Mouse (Mus musculus) brown adipose tissue, adult 24 weeks (tissue): ENCODE data around the gene Cdkal1. TPM values are rescaled to one million over a fixed set of nuclear protein-coding genes. Genes with fewer than 3 reads are reported as not detected.

Source experiments
- H3K27ac ChIP-seq: fragments of 200-500 bp; replicated peaks from 2 replicates; pipeline ENCODE4 v1.5.1; 2012; ENCODE audit warnings: low read depth, mild to moderate bottlenecking, low read length
- H3K4me1 ChIP-seq: fragments of 200-500 bp; 2 replicates; pipeline ENCODE4 v1.6.1; 2012; ENCODE audit warnings: low read length, mixed read lengths; ENCODE audit not compliant: control insufficient read depth, insufficient read depth, insufficient read length
- H3K4me3 ChIP-seq: fragments of 200-500 bp; 2 replicates; pipeline ENCODE4 v1.5.1; 2012; ENCODE audit warnings: low read depth, mild to moderate bottlenecking, low read length, moderate library complexity; ENCODE audit not compliant: insufficient read depth
- polyA plus RNA-seq: library from polyadenylated mRNA; stranded (reverse); fragments of >200 nt; gene quantifications from 2 replicates; pipeline ENCODE4 v1.2.4, GENCODE M21; 2012; ENCODE audit not compliant: missing spikeins, insufficient read depth, insufficient read length

Cdkal1 gene
- polyA plus RNA-seq, 1 experiment, result 9.5 TPM

DNA sequence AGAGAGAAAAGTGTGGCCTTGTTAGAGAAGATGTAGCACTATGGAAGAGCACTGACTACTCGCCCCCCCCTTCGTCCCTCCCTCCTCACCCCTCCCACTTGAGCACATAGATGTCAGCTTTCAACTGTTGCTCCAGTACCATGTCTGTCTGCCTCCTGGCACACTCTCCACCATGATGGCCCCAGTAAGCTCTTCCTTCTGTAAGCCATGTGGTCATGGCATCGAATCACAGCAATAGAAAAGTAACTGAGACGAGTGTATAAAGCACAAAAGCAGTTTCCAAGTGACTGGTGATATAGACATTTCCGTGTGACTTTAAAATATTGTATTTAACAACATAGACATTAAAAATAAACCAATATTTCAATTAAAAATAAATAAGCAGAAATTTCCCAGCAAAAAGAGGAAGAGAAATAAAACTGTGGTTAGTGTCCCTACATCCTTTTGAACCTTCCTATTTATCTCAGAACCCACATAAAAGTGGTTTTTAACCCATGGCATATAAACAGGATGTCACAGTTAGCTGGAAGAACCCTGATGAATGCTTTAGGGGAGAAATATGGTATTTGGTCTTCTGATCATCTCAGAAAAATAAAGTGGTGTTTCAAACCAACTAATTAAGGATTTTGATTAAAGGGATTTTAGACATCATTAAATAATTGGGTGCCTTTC lies 129.2 kb downstream of the Cdkal1 start:
- H3K4me1 ChIP-seq, result no peaks in the 10 kb centered on the region
- H3K27ac ChIP-seq, result no peak overlapping the region
- no peak overlapping the region for H3K4me3 ChIP-seq

DNA sequence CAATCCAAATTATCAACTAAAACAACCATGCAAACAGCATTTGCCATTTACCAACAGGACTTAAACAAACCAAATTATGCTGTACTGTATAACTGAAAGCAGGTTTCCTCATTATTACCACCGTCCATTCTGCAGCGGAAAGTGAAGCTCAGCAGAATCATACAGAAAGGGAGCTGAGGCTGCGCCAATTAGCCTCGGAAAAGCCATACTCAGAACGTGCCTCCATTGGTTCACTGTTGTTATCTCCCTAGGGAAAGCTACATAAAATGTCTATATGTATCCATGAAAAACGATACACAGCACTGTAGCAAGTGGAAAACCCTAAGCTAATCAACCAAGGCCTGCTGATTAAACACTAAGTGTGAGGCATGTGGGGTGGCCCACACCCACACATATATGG lies 130.6 kb downstream of the Cdkal1 start:
- no peak overlapping the region for H3K4me3 ChIP-seq
- H3K4me1 ChIP-seq, result no peaks in the 10 kb centered on the region

DNA sequence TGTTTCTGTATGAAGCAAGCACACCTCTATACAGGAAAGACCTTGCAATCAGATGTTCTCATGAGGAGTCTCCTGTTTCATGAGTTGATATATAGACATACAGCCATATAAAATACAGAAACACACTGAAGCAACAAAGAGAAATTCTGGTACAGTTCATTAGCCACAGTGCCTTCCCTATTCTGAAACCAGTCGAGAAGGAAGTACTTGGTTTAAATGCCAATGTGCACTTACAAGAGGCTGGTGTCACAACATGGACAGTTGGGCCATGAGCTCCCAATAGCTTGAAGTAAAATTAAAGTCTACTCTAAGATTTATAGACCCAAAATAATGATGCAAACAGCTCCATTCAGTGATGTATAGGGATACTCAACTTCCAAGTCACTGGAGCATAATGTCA lies 132.3 kb downstream of the Cdkal1 start:
- Histone ChIP-seq H3K4me3 (no peak overlapping the region), H3K27ac (no peak overlapping the region), H3K4me1 (no peaks in the 10 kb centered on the region)

More for the DNA sequence above, 130.6 kb downstream of the Cdkal1 start:
- H3K27ac ChIP-seq, result no peak overlapping the region

DNA sequence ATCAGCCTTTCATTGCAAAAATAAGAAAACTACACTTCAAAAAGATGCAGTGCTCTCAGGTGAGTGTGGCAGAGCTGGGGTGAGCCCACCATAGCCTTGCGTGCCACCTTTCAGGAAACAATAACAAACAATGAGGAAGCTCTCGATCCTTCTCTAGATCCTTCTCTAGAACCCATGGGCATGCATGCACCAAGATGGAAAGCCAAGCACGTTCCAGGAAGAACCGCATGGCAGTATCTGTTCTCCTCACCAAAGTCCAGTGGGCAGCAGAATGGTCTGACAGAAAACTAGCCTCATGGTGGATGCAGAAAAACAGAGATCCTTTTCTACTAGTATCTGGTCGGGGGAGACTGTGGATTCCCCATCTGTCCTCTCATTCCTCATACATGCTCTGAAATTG lies 134.3 kb downstream of the Cdkal1 start:
- H3K4me1 ChIP-seq, result no peaks in the 10 kb centered on the region
- H3K27ac ChIP-seq, result no peak overlapping the region
- no peak overlapping the region for H3K4me3 ChIP-seq

DNA sequence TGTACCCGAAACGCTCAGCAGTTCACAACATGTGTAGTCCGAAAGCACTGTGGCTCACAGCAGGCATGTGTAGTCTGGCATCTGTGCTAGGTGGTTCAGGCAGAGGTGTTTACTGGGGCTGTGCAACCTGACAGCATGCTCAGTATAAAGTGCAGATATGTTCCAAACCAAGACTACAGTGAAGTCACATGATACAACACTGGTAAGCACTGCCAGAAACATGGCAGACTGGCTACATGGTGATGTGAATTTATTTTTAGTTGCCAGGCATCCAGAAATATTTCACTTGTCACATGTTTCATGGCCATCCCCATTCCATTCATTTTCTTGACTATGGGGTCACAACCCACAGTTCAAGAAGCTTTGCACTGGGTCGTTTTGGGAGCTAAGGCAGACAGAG lies 138.9 kb downstream of the Cdkal1 start:
- Histone ChIP-seq H3K4me1 (no peaks in the 10 kb centered on the region; the same call in 1 of the 2 replicates), H3K27ac (no peak overlapping the region), H3K4me3 (no peak overlapping the region)

DNA sequence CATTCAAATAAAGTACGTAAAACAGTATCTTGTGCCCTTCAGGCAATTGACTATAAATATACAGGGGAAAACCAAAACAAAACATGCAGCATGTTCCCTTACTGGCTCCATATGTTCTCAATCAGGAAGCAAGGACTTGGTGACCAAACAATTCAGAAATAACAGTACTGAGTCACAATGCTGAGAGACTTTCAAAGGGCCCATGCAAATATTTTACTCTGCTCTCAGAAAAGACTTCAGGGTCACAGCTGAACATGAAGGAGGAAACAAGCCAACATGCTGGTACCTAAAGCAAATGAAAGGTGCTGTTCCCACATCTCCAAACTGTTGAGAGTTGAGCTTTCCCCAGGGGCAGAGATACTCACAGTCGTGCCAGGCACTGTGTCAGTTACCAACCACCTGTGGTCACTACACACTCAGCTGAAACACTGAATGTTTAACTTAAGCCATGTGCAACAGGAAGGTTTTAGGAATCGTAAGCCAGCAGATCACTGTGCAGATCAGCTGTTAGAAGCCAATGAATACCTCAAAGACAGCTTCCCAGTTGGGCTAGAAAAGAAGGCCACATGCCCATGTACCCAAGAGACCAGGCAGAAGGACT lies 140.1 kb downstream of the Cdkal1 start:
- Histone ChIP-seq H3K4me3 (no peak overlapping the region), H3K27ac (no peak overlapping the region), H3K4me1 (peaks cover 2% of the 10 kb centered on the region; the same call in 1 of the 2 replicates)

DNA sequence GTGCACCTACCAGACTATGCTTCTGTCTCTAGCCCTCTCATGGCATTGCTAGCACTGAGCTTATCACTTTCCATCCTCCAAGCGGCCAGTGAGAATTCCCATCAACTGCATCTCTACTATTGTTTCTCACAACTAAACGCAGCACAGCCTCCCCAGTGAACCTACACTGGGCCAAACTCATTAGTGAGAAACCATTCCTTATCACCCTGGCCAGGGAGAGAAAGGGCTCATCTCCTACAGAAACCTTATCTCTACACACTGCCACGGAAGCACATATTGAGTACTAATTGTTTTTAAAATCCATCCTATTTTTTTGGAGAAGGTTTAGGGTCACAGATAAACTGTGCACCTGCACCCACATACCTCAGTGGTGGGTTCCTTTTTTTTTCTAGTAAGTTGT lies 147.9 kb downstream of the Cdkal1 start:
- H3K4me3 ChIP-seq, result no peak overlapping the region
- H3K4me1 ChIP-seq, result peaks cover 4% of the 10 kb centered on the region; the same call in 1 of the 2 replicates
- H3K27ac ChIP-seq, result no peak overlapping the region

DNA sequence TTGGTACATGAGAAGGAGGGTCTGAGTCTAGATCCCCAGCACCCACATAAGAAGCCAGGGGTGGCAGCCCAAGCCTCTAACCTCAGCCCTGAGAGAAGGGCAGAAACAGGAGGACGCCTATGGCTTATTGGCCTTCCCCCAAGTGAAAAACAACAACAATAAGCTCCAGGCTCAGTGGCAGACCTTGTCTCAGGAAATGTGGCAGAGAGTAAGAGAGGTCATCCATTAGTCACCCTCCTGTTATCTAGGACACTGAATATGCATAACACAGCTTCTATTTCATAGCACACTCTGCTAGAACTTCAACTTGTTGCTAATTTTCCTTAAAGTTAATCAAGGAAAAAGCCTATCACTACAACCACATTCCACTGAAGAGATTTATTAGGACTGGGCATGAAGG lies 154.1 kb downstream of the Cdkal1 start:
- no peak overlapping the region for H3K27ac ChIP-seq
- H3K4me3 ChIP-seq, result no peak overlapping the region
- peaks cover 4% of the 10 kb centered on the region; the same call in 1 of the 2 replicates for H3K4me1 ChIP-seq

DNA sequence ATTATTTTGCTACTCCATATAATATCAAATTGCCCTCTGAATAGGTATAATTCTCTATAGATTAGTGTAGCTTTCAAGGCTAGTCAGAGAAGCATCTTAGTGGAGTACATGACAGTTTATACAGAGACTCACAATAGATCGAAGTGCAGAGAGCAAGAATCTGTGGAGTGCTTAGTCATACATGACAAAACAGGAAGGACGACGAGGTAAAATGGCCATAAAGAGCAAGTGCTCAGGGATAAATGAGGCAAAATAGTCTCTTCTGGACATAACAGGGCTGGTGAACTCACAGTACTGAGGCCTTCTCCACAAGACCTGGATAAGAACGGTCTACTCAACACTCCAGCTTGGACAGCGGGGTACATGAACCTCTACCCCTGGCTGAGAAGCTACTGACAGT lies 155.6 kb downstream of the Cdkal1 start:
- peaks cover 4% of the 10 kb centered on the region; the same call in 1 of the 2 replicates for H3K4me1 ChIP-seq
- H3K4me3 ChIP-seq, result no peak overlapping the region
- H3K27ac ChIP-seq, result no peak overlapping the region

DNA sequence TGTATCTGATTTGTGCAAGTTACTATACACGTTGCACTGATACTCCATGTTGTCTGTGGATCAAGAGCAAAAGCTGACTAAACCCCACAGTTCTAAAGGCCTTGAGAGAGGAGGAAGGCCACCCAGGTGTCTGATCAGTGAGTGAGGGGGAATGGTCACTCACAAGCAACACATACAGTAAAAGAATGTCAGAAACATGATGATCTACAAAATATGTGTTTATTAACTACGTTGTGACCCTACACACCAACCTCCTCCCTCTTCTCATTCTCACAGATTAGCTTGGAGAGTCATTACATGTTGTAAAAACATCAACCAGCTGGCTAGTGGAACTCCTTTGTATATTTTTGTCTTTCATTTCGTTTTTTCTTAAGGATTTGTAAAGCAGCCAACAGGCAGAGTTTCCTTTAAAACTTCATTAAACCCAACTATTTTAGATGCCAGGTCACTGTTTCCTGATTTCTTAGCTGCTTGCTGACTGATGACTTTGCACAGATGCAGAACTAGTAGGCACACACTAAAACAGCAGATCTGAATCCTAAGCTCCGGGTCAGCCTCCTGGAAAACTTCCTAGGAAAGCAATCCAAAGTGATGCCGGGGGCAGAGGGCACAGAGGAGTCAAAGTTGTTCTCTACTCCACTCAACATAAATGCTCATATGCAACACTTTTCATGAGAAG lies 157.0 kb downstream of the Cdkal1 start:
- Histone ChIP-seq H3K27ac (no peak overlapping the region), H3K4me1 (peaks cover 4% of the 10 kb centered on the region; the same call in 1 of the 2 replicates), H3K4me3 (no peak overlapping the region)

DNA sequence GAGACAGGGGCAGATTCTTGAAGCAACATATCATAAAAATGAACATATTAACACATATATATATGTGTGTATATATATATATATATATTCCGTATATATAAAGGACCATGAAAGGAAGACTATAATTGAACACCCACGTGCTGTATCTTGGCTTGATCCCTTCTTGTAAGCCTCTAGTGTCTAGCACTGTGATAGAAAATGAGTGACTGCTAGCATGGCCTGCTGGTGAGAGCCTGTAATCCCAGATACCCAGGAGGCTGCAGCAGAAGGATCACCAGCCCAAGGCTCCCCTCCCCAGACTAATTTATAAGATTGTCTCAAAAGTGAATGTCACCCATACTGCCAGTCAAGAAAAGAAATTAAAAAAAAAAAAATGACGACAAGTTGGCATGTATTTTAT lies 158.2 kb downstream of the Cdkal1 start:
- no peak overlapping the region for H3K27ac ChIP-seq

DNA sequence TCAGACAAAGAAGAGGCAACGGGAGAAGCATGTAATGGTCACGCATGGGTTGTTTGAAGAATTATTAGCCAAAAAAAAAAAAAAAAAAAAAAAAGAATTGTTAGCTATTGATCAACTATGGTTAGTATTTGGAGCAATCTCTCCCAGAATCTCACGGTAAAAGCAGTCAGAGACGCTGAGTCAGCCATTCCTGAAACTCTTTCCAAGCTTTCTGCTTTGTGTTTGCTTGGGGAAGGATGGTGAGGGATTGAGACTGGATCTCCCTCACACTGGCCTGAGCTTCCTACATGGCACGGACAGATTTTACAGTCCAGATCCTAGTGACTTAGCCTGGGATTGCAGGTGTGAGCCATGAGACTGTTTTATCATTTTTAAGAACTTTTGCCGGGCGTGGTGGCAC lies 164.7 kb downstream of the Cdkal1 start:
- no peak overlapping the region for H3K4me3 ChIP-seq
- H3K4me1 ChIP-seq, result no peaks in the 10 kb centered on the region
- no peak overlapping the region for H3K27ac ChIP-seq

More for the DNA sequence above, 158.2 kb downstream of the Cdkal1 start:
- peaks cover 4% of the 10 kb centered on the region; the same call in 1 of the 2 replicates for H3K4me1 ChIP-seq
- H3K4me3 ChIP-seq, result no peak overlapping the region

DNA sequence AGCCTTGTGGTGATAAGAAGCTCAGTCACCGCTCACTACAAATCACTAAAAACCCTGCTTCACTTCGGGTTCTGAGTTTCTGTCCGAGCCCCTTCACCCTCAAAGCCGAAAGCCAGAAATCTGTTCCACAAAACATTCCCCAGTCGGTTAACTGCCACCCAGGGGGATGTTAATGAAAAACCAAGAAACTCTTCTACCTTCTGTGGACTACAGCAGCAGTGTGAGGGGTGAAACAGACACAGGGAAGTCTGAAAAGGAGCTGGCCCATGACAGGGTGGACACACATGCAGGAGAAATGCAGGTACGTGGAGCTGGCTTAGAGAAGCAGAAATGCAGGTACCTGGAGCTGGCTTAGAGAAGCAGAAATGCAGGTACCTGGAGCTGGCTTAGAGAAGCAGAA lies 166.6 kb downstream of the Cdkal1 start:
- H3K4me3 ChIP-seq, result no peak overlapping the region
- no peak overlapping the region for H3K27ac ChIP-seq
- H3K4me1 ChIP-seq, result no peaks in the 10 kb centered on the region

DNA sequence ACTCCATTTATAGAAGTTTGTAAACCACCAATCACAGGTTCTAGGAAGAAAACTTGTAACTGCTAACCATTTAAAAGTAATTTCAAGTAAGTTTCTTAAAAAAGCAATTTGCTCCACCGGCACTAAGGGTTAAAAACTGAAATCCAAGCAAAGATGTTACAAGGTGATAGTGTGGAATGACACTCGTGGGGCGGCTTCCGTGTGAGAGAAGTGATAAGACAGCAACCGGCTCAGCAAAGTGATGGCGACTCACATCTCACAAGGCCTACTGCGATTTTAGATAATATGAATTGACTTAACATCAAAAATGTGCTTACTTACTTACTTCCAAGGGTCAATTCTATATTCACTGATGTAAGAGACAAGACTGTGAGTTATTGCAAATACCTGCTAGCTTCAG lies 167.6 kb downstream of the Cdkal1 start:
- Histone ChIP-seq H3K4me1 (no peaks in the 10 kb centered on the region), H3K27ac (no peak overlapping the region), H3K4me3 (no peak overlapping the region)

DNA sequence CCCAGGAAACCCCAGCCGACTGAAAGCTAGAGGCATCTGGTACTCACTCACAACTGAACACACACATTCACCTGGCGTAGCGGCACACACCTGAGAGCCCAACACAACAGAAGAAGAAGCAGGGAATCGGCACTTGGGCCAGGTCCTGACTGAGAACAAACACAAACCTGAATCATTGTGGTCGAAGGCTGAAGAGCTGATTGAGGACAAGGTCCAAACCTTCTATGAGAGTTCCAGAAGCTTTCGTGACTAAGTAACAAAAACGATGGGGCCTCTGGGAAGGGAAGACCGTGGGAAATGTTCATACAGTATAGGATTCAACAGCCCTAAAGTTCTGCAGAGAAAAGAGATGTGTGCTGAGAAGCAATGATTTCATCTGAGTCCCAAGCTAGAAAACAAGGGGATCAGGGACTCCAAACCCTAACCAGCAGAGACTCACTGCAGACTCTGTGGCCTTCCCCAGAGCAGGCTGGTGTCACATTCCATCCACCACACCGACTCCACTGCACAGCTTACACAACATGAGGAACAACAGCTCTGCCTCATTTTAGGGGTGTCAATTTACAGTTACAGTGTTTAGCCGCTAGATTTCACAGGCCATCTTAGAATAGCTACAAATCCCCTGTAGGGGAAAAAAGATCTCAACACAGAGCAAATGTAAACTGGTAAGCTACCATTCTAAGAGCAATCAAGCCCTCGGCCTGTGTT lies 175.8 kb downstream of the Cdkal1 start:
- Histone ChIP-seq H3K4me1 (no peaks in the 10 kb centered on the region), H3K4me3 (no peak overlapping the region), H3K27ac (no peak overlapping the region)
